Mouse (Mus musculus): Measurements from ENCODE around the gene Arf6. TPM values are rescaled to one million over a fixed set of nuclear protein-coding genes. Genes with fewer than 3 reads are reported as not detected.
"Not testable (repeated sequence)": the region's sequence is repeated elsewhere in the genome, so short reads cannot be mapped to it uniquely, and the experiment has no call there.

Gene Arf6
- polyA plus RNA-seq, 1 experiment from 2014 or later, result 54.9 TPM

- Histone ChIP-seq H3K9me3 (no peaks in the 10 kb centered on the region), H3K4me1 (replicated peaks) (peaks cover 3% of the 10 kb centered on the region; the same call in 1 of the 2 replicates), H3K36me3 (no peaks in the 10 kb centered on the region; the same call in 1 of the 2 replicates), H3K9ac (no peak overlapping the region), H3K27ac (no peak overlapping the region), H3K27me3 (replicated peaks) (no peaks in the 10 kb centered on the region), H3K4me2 (replicated peaks) (no peak overlapping the region), H3K4me3 (replicated peaks) (no peak overlapping the region)
- WGBS, result 79% methylated on average over 1 of the region's 1 CpGs
- no peak for ATAC-seq
Observed at GRCm38 (mm10) chr12:69377188-69377587, 5.2 kb downstream of the Arf6 start.

- not testable (repeated sequence) for H3K9ac ChIP-seq; H3K27me3 ChIP-seq (replicated peaks); H3K27ac ChIP-seq; H3K9me3 ChIP-seq; H3K4me1 ChIP-seq (replicated peaks); H3K4me3 ChIP-seq (replicated peaks); ATAC-seq; H3K36me3 ChIP-seq; H3K4me2 ChIP-seq (replicated peaks)
- 96% methylated on average over 6 of the region's 6 CpGs for WGBS
Observed at GRCm38 (mm10) chr12:69377636-69378035, 5.7 kb downstream of the Arf6 start.

- Histone ChIP-seq H3K4me1 (replicated peaks) (peaks cover 6% of the 10 kb centered on the region; the same call in 1 of the 2 replicates), H3K27me3 (replicated peaks) (no peaks in the 10 kb centered on the region), H3K4me2 (replicated peaks) (no peak overlapping the region), H3K4me3 (replicated peaks) (no peak overlapping the region), H3K9me3 (no peaks in the 10 kb centered on the region), H3K27ac (no peak overlapping the region), H3K36me3 (no peaks in the 10 kb centered on the region; the same call in 1 of the 2 replicates), H3K9ac (no peak overlapping the region)
- 88% methylated on average over 11 of the region's 11 CpGs for WGBS
- no peak for ATAC-seq
Observed at GRCm38 (mm10) chr12:69378558-69379454, 6.9 kb downstream of the Arf6 start.

GRCm38 (mm10) chr12:69382880-69383279, 10.9 kb downstream of the Arf6 start:
- no peak for ATAC-seq
- Histone ChIP-seq H3K27ac (no peak overlapping the region), H3K4me1 (replicated peaks) (0 out of 2 replicates have a peak, but pooled peaks cover 3% of the 10 kb centered on the region), H3K4me3 (replicated peaks) (no peak overlapping the region), H3K36me3 (no peaks in the 10 kb centered on the region; the same call in 1 of the 2 replicates), H3K9me3 (no peaks in the 10 kb centered on the region), H3K4me2 (replicated peaks) (no peak overlapping the region), H3K27me3 (replicated peaks) (no peaks in the 10 kb centered on the region), H3K9ac (no peak overlapping the region)
- WGBS, result 69% methylated on average over 1 of the region's 1 CpGs

GRCm38 (mm10) chr12:69384606-69385005, 12.7 kb downstream of the Arf6 start:
- Histone ChIP-seq H3K36me3 (no peaks in the 10 kb centered on the region; the same call in 1 of the 2 replicates), H3K9ac (no peak overlapping the region), H3K4me3 (replicated peaks) (no peak overlapping the region), H3K9me3 (no peaks in the 10 kb centered on the region), H3K4me2 (replicated peaks) (no peak overlapping the region), H3K27me3 (replicated peaks) (no peaks in the 10 kb centered on the region), H3K4me1 (replicated peaks) (0 out of 2 replicates have a peak, but pooled peaks cover 3% of the 10 kb centered on the region), H3K27ac (no peak overlapping the region)
- WGBS, result 79% methylated on average over 5 of the region's 5 CpGs
- no peak for ATAC-seq

GRCm38 (mm10) chr12:69385542-69386280, 13.8 kb downstream of the Arf6 start:
- 75% methylated on average over 6 of the region's 6 CpGs for WGBS
- ATAC-seq, result no peak
- no peak overlapping the region for H3K9ac ChIP-seq
- H3K9me3 ChIP-seq, result no peaks in the 10 kb centered on the region
- no peak overlapping the region for H3K4me2 ChIP-seq (replicated peaks)
- 0 out of 2 replicates have a peak, but pooled peaks cover 3% of the 10 kb centered on the region for H3K4me1 ChIP-seq (replicated peaks)
- no peak overlapping the region for H3K27ac ChIP-seq
- H3K36me3 ChIP-seq, result no peaks in the 10 kb centered on the region
- no peaks in the 10 kb centered on the region for H3K27me3 ChIP-seq (replicated peaks)
- no peak overlapping the region for H3K4me3 ChIP-seq (replicated peaks)

- not testable (repeated sequence) for H3K4me2 ChIP-seq (replicated peaks); H3K27me3 ChIP-seq (replicated peaks); H3K9me3 ChIP-seq; H3K27ac ChIP-seq; H3K4me1 ChIP-seq (replicated peaks); H3K9ac ChIP-seq; ATAC-seq; H3K36me3 ChIP-seq; H3K4me3 ChIP-seq (replicated peaks)
- WGBS, result 81% methylated on average over 8 of the region's 12 CpGs
Observed at GRCm38 (mm10) chr12:69386281-69386732, 14.4 kb downstream of the Arf6 start.

GRCm38 (mm10) chr12:69388321-69388869, 16.4 kb downstream of the Arf6 start:
- Histone ChIP-seq H3K27ac (no peak overlapping the region), H3K9me3 (no peaks in the 10 kb centered on the region), H3K9ac (no peak overlapping the region), H3K36me3 (no peaks in the 10 kb centered on the region), H3K4me1 (replicated peaks) (no peaks in the 10 kb centered on the region), H3K27me3 (replicated peaks) (no peaks in the 10 kb centered on the region), H3K4me3 (replicated peaks) (no peak overlapping the region), H3K4me2 (replicated peaks) (no peak overlapping the region)
- 92% methylated on average over 10 of the region's 10 CpGs for WGBS
- ATAC-seq, result no peak

- Histone ChIP-seq H3K36me3 (no peaks in the 10 kb centered on the region), H3K27me3 (replicated peaks) (no peaks in the 10 kb centered on the region), H3K4me1 (replicated peaks) (no peaks in the 10 kb centered on the region), H3K4me2 (replicated peaks) (no peak overlapping the region), H3K27ac (no peak overlapping the region), H3K9me3 (no peaks in the 10 kb centered on the region), H3K9ac (no peak overlapping the region), H3K4me3 (replicated peaks) (no peak overlapping the region)
- 73% methylated on average over 7 of the region's 7 CpGs for WGBS
- ATAC-seq, result no peak
Observed at GRCm38 (mm10) chr12:69389273-69389938, 17.5 kb downstream of the Arf6 start.

GRCm38 (mm10) chr12:69390000-69390698, 18.2 kb downstream of the Arf6 start:
- no peak overlapping the region for H3K27ac ChIP-seq
- WGBS, result 69% methylated on average over 7 of the region's 7 CpGs
- H3K4me3 ChIP-seq (replicated peaks), result no peak overlapping the region
- no peak overlapping the region for H3K9ac ChIP-seq
- ATAC-seq, result 0 out of 2 replicates have a peak, but pooled peaks have one; percentile 55
- H3K9me3 ChIP-seq, result no peaks in the 10 kb centered on the region
- no peaks in the 10 kb centered on the region for H3K27me3 ChIP-seq (replicated peaks)
- H3K4me1 ChIP-seq (replicated peaks), result no peaks in the 10 kb centered on the region
- no peak overlapping the region for H3K4me2 ChIP-seq (replicated peaks)
- H3K36me3 ChIP-seq, result no peaks in the 10 kb centered on the region

GRCm38 (mm10) chr12:69393076-69393475, 21.1 kb downstream of the Arf6 start:
- H3K27ac ChIP-seq, result no peak overlapping the region
- no peak for ATAC-seq
- no peaks in the 10 kb centered on the region for H3K4me1 ChIP-seq (replicated peaks)
- no peaks in the 10 kb centered on the region for H3K9me3 ChIP-seq
- no peaks in the 10 kb centered on the region for H3K36me3 ChIP-seq
- H3K27me3 ChIP-seq (replicated peaks), result no peaks in the 10 kb centered on the region
- 81% methylated on average over 10 of the region's 10 CpGs for WGBS
- H3K9ac ChIP-seq, result no peak overlapping the region
- no peak overlapping the region for H3K4me2 ChIP-seq (replicated peaks)
- no peak overlapping the region for H3K4me3 ChIP-seq (replicated peaks)

Measured in intestine, embryonic 15.5 days (tissue).